Mouse (Mus musculus) limb, embryonic 11.5 days (tissue): ENCODE results near the gene Cutc. TPM values are rescaled to one million over a fixed set of nuclear protein-coding genes. Genes with fewer than 3 reads are reported as not detected.
A peak's percentile ranks its signal among the peaks of the same experiment; 100 is the strongest.

Experiments used
- ATAC-seq: fragments of 200-750 bp; cut with Nextera tagmentation; 2 replicates; pipeline ENCODE4 v1.8.0; 2017; ENCODE audit warnings: low read depth; ENCODE audit not compliant: insufficient number of reproducible peaks, low FRiP score, low TSS enrichment
- DNase-seq: peaks from one replicate; pipeline ENCODE4 v3.0.0-alpha.2; 2015; ENCODE audit warnings: low spot score
- H3K27ac ChIP-seq: fragments of 300-500 bp; sonication (generic); replicated peaks from 2 replicates; pipeline ENCODE4 v1.5.1; 2014; ENCODE audit warnings: low read depth, mild to moderate bottlenecking, low read length
- H3K27me3 ChIP-seq: fragments of 300-500 bp; sonication (generic); 2 replicates; pipeline ENCODE4 v1.6.1; 2014; ENCODE audit warnings: mild to moderate bottlenecking, low read length, mixed read lengths; ENCODE audit not compliant: control insufficient read depth, insufficient read depth
- H3K36me3 ChIP-seq: fragments of 300-500 bp; sonication (generic); 2 replicates; pipeline ENCODE4 v1.6.1; 2014; ENCODE audit warnings: mild to moderate bottlenecking, low read length, moderate library complexity, mixed read lengths; ENCODE audit not compliant: control insufficient read depth, insufficient read depth
- H3K4me1 ChIP-seq: fragments of 300-500 bp; sonication (generic); 2 replicates; pipeline ENCODE4 v1.6.1; 2014; ENCODE audit warnings: low read length, mixed read lengths; ENCODE audit not compliant: control insufficient read depth, insufficient read depth
- H3K4me2 ChIP-seq: fragments of 300-500 bp; sonication (generic); 2 replicates; pipeline ENCODE4 v1.6.1; 2014; ENCODE audit warnings: low read depth, mild to moderate bottlenecking, moderate library complexity; ENCODE audit not compliant: severe bottlenecking
- H3K4me3 ChIP-seq: fragments of 300-500 bp; sonication (generic); 2 replicates; pipeline ENCODE4 v1.5.1; 2014; ENCODE audit warnings: low read depth, low read length
- H3K9ac ChIP-seq: fragments of 300-500 bp; sonication (generic); 2 replicates; pipeline ENCODE4 v1.6.1; 2014; ENCODE audit warnings: mild to moderate bottlenecking, low read length
- H3K9me3 ChIP-seq: fragments of 300-500 bp; sonication (generic); 2 replicates; pipeline ENCODE4 v1.6.1; 2016; ENCODE audit warnings: low read length; ENCODE audit not compliant: control insufficient read depth
- WGBS: fragments of 180-500 bp; shearing (Covaris S2); extraction: QIAGEN DNeasy Blood & Tissue Kit; methylation state at CpG from one replicate; pipeline ENCODE4 v1.1.7; 2014; 5-methylcytosine and 5-hydroxymethylcytosine counted together
- polyA plus RNA-seq: library from polyadenylated mRNA; unstranded; fragments of >200 nt; fragmentation: Nextera tagmentation; extraction: Ambion mirVana; gene quantifications from 2 replicates; pipeline ENCODE4 v1.2.1, GENCODE M21; 2014

Gene Cutc
- 11.6 and 12.3 TPM in 2 replicates for polyA plus RNA-seq

- peak within 1 kb of the TSS; percentile 54 for H3K4me2 ChIP-seq
- 1% methylated on average over 60 of the region's 62 CpGs for WGBS
- H3K4me3 ChIP-seq = peak within 1 kb of the TSS; percentile 71
- peaks cover 8% of the 10 kb centered on the region; the same call in 1 of the 2 replicates for H3K36me3 ChIP-seq
- H3K9ac ChIP-seq = peak within 1 kb of the TSS; percentile 86
- H3K4me1 ChIP-seq = no peaks in the 10 kb centered on the region
- H3K27me3 ChIP-seq = no peaks in the 10 kb centered on the region
- peak; percentile 92 for ATAC-seq
- peak within 1 kb of the TSS; percentile 94 for H3K27ac ChIP-seq
- DNase-seq = peak; percentile 98
- H3K9me3 ChIP-seq = no peaks in the 10 kb centered on the region
These were observed at the start of gene Cutc, which contains the start of gene Cox15 for GRCm38 (mm10) chr19:43752489-43753225. Gene Cutc, plus strand, starts transcription at chr19:43752996. Gene Cox15, minus strand, starts transcription at chr19:43753000.

- WGBS = 92% methylated on average over 11 of the region's 11 CpGs
- Histone ChIP-seq H3K36me3 (peaks cover 5% of the 10 kb centered on the region; the same call in 1 of the 2 replicates), H3K4me1 (no peaks in the 10 kb centered on the region), H3K9me3 (no peaks in the 10 kb centered on the region), H3K27ac (no peak overlapping the region), H3K9ac (no peak overlapping the region), H3K4me3 (no peak overlapping the region), H3K4me2 (no peak overlapping the region), H3K27me3 (no peaks in the 10 kb centered on the region)
- no peak for DNase-seq
- no peak for ATAC-seq
These were observed 48.6 kb upstream of the Cutc start for GRCm38 (mm10) chr19:43704211-43704610.

GRCm38 (mm10) chr19:43704787-43705497 lies 47.9 kb upstream of the Cutc start:
- no peak for DNase-seq
- Histone ChIP-seq H3K9ac (no peak overlapping the region), H3K27me3 (no peaks in the 10 kb centered on the region), H3K4me1 (no peaks in the 10 kb centered on the region), H3K9me3 (no peaks in the 10 kb centered on the region), H3K27ac (no peak overlapping the region), H3K4me2 (no peak overlapping the region), H3K36me3 (peaks cover 5% of the 10 kb centered on the region; the same call in 1 of the 2 replicates), H3K4me3 (no peak overlapping the region)
- 90% methylated on average over 17 of the region's 17 CpGs for WGBS
- no peak for ATAC-seq

GRCm38 (mm10) chr19:43708206-43708605 lies 44.6 kb upstream of the Cutc start:
- Histone ChIP-seq H3K4me1 (no peaks in the 10 kb centered on the region), H3K4me2 (no peak overlapping the region), H3K9ac (no peak overlapping the region), H3K4me3 (no peak overlapping the region), H3K27ac (no peak overlapping the region), H3K36me3 (peaks cover 3% of the 10 kb centered on the region; the same call in 1 of the 2 replicates), H3K27me3 (no peaks in the 10 kb centered on the region), H3K9me3 (no peaks in the 10 kb centered on the region)
- DNase-seq = no peak
- ATAC-seq = no peak
- 88% methylated on average over 7 of the region's 7 CpGs for WGBS

- H3K36me3 ChIP-seq = peaks cover 3% of the 10 kb centered on the region; the same call in 1 of the 2 replicates
- H3K4me2 ChIP-seq = no peak overlapping the region
- 92% methylated on average over 8 of the region's 8 CpGs for WGBS
These were observed 43.5 kb upstream of the Cutc start for GRCm38 (mm10) chr19:43709317-43709716.

GRCm38 (mm10) chr19:43711159-43711916 lies 41.5 kb upstream of the Cutc start:
- 63% methylated on average over 21 of the region's 22 CpGs for WGBS
- Histone ChIP-seq H3K9ac (no peak overlapping the region), H3K4me2 (no peak overlapping the region), H3K27me3 (no peaks in the 10 kb centered on the region), H3K4me3 (no peak overlapping the region), H3K4me1 (no peaks in the 10 kb centered on the region), H3K27ac (no peak overlapping the region), H3K36me3 (no peaks in the 10 kb centered on the region; the same call in 1 of the 2 replicates), H3K9me3 (no peaks in the 10 kb centered on the region)
- no peak for ATAC-seq
- no peak for DNase-seq

More at GRCm38 (mm10) chr19:43709317-43709716, 43.5 kb upstream of the Cutc start:
- DNase-seq = no peak
- ATAC-seq = no peak
- no peak overlapping the region for H3K27ac ChIP-seq
- no peaks in the 10 kb centered on the region for H3K4me1 ChIP-seq
- no peaks in the 10 kb centered on the region for H3K9me3 ChIP-seq
- no peak overlapping the region for H3K4me3 ChIP-seq
- H3K9ac ChIP-seq = no peak overlapping the region
- H3K27me3 ChIP-seq = no peaks in the 10 kb centered on the region

GRCm38 (mm10) chr19:43711971-43712370 lies 40.8 kb upstream of the Cutc start:
- 75% methylated on average over 5 of the region's 5 CpGs for WGBS
- Histone ChIP-seq H3K9ac (no peak overlapping the region), H3K4me3 (no peak overlapping the region), H3K9me3 (no peaks in the 10 kb centered on the region), H3K4me2 (no peak overlapping the region), H3K27me3 (no peaks in the 10 kb centered on the region), H3K27ac (no peak overlapping the region), H3K36me3 (no peaks in the 10 kb centered on the region; the same call in 1 of the 2 replicates), H3K4me1 (no peaks in the 10 kb centered on the region)
- ATAC-seq (no peak), DNase-seq (no peak)

- Histone ChIP-seq H3K36me3 (peaks cover 2% of the 10 kb centered on the region), H3K4me1 (no peaks in the 10 kb centered on the region), H3K27me3 (no peaks in the 10 kb centered on the region), H3K9me3 (no peaks in the 10 kb centered on the region), H3K27ac (no peak overlapping the region), H3K4me2 (no peak overlapping the region), H3K4me3 (no peak overlapping the region), H3K9ac (no peak overlapping the region)
- DNase-seq (no peak), ATAC-seq (no peak)
- 94% methylated on average over 11 of the region's 11 CpGs for WGBS
These were observed 32.7 kb upstream of the Cutc start for GRCm38 (mm10) chr19:43720061-43720460.
